Mouse (Mus musculus) MEL (cell line): ENCODE data around the gene H60b. TPM values are rescaled to one million over a fixed set of nuclear protein-coding genes. Genes with fewer than 3 reads are reported as not detected.
A peak's percentile ranks its signal among the peaks of the same experiment; 100 is the strongest.
"Not testable (repeated sequence)": the region's sequence is repeated elsewhere in the genome, so short reads cannot be mapped to it uniquely, and the experiment has no call there.

ENCODE experiments used
- DNase-seq: peaks from one replicate; pipeline ENCODE4 v3.0.0; 2011; ENCODE audit warnings: low read depth, low spot score
- H3K27ac ChIP-seq: 2 replicates; pipeline ENCODE4 v1.5.1; 2012; ENCODE audit warnings: low read depth, mild to moderate bottlenecking, control low read depth, low read length, moderate library complexity; ENCODE audit not compliant: control insufficient read depth
- H3K27me3 ChIP-seq, 2 experiments: fragments of 150-350 bp in 1 of 2; sonication (generic) in 1 of 2; 2 replicates each; pipeline ENCODE4 v1.6.1; 2012; ENCODE audit warnings: low read length in 2 of 2, mild to moderate bottlenecking in 2 of 2, improper control_type of control experiment in 1 of 2, moderate library complexity in 1 of 2; ENCODE audit not compliant: insufficient read depth in 2 of 2, control insufficient read depth in 1 of 2
- H3K36me3 ChIP-seq, 2 experiments: 2 replicates each; pipeline ENCODE4 v1.6.1; 2012 to 2014; ENCODE audit warnings: low read length in 2 of 2, improper control_type of control experiment in 1 of 2, inconsistent platforms in 1 of 2, mild to moderate bottlenecking in 1 of 2; ENCODE audit not compliant: insufficient read depth in 2 of 2, control insufficient read depth in 1 of 2
- H3K4me1 ChIP-seq, 2 experiments: fragments of 150-350 bp in 1 of 2; sonication (generic) in 1 of 2; 2 replicates each; pipeline ENCODE4 v1.6.1; 2012; ENCODE audit warnings: low read length in 2 of 2, improper control_type of control experiment in 1 of 2, mild to moderate bottlenecking in 1 of 2; ENCODE audit not compliant: insufficient read depth in 2 of 2, control insufficient read depth in 1 of 2
- H3K4me3 ChIP-seq, 2 experiments: fragments of 150-350 bp in 1 of 2; sonication (generic) in 1 of 2; 2 replicates each; pipeline ENCODE4 v1.5.1; 2012; ENCODE audit warnings: low read depth in 2 of 2, low read length in 2 of 2, mild to moderate bottlenecking in 2 of 2, moderate library complexity in 2 of 2, control low read depth in 1 of 2, improper control_type of control experiment in 1 of 2; ENCODE audit not compliant: control insufficient read depth in 1 of 2, insufficient read depth in 1 of 2
- H3K79me2 ChIP-seq: 2 replicates; pipeline ENCODE4 v1.6.1; 2012; ENCODE audit warnings: mild to moderate bottlenecking, low read length, moderate library complexity; ENCODE audit not compliant: control insufficient read depth, poor library complexity, insufficient read depth
- H3K9ac ChIP-seq: 2 replicates; pipeline ENCODE4 v1.6.1; 2012; ENCODE audit warnings: low read depth, mild to moderate bottlenecking, control low read depth, low read length, moderate library complexity; ENCODE audit not compliant: control insufficient read depth, poor library complexity, severe bottlenecking
- H3K9me3 ChIP-seq: fragments of 150-350 bp; sonication (generic); replicated peaks from 2 replicates; pipeline ENCODE4 v1.6.1; 2012; ENCODE audit warnings: mild to moderate bottlenecking, low read length, improper control_type of control experiment, moderate library complexity; ENCODE audit not compliant: insufficient read depth
- CTCF ChIP-seq, 3 experiments: IDR thresholded peaks in 2 of 3; conservative IDR thresholded peaks in 1 of 3; 2 replicates each; pipeline ENCODE4 v1.5.1; 2011 to 2012; ENCODE audit warnings: low read length in 3 of 3, low read depth in 2 of 3, mild to moderate bottlenecking in 2 of 3, improper control_type of control experiment in 1 of 3, inconsistent platforms in 1 of 3, mixed read lengths in 1 of 3, moderate library complexity in 1 of 3; ENCODE audit not compliant: control insufficient read depth in 1 of 3, insufficient read depth in 1 of 3, poor library complexity in 1 of 3, severe bottlenecking in 1 of 3
- NRF1 ChIP-seq: IDR thresholded peaks from 2 replicates; pipeline ENCODE4 v1.6.1; 2014; ENCODE audit warnings: low read depth, mild to moderate bottlenecking, inconsistent platforms, low read length, improper control_type of control experiment, moderate library complexity; ENCODE audit not compliant: poor library complexity, insufficient read depth, severe bottlenecking
- RAD21 ChIP-seq: IDR thresholded peaks from 2 replicates; pipeline ENCODE4 v1.6.1; 2011; ENCODE audit warnings: mild to moderate bottlenecking, low read depth, low read length, improper control_type of control experiment
- SMC3 ChIP-seq: IDR thresholded peaks from 2 replicates; pipeline ENCODE4 v1.6.1; 2011; ENCODE audit warnings: low read depth, low read length, improper control_type of control experiment
- polyA plus RNA-seq, 2 experiments: library from polyadenylated mRNA; stranded (reverse) in 1 of 2; unstranded in 1 of 2; fragments of >175 nt in 1 of 2; fragments of >200 nt in 1 of 2; gene quantifications; 2 replicates each; pipeline versions ENCODE4 v1.2.1 to v1.2.4; 2012; ENCODE audit warnings: low replicate concordance in 2 of 2, low read depth in 1 of 2; ENCODE audit not compliant: insufficient read length in 2 of 2, insufficient read depth in 1 of 2, missing spikeins in 1 of 2
- total RNA-seq: library from RNA; depleted of rRNA; stranded (reverse); fragments of 300-350 nt; gene quantifications from 2 replicates; pipeline ENCODE4 v1.2.3, GENCODE M21; 2012

Gene H60b
- total and polyA plus RNA-seq, 3 experiments = not detected

DNA sequence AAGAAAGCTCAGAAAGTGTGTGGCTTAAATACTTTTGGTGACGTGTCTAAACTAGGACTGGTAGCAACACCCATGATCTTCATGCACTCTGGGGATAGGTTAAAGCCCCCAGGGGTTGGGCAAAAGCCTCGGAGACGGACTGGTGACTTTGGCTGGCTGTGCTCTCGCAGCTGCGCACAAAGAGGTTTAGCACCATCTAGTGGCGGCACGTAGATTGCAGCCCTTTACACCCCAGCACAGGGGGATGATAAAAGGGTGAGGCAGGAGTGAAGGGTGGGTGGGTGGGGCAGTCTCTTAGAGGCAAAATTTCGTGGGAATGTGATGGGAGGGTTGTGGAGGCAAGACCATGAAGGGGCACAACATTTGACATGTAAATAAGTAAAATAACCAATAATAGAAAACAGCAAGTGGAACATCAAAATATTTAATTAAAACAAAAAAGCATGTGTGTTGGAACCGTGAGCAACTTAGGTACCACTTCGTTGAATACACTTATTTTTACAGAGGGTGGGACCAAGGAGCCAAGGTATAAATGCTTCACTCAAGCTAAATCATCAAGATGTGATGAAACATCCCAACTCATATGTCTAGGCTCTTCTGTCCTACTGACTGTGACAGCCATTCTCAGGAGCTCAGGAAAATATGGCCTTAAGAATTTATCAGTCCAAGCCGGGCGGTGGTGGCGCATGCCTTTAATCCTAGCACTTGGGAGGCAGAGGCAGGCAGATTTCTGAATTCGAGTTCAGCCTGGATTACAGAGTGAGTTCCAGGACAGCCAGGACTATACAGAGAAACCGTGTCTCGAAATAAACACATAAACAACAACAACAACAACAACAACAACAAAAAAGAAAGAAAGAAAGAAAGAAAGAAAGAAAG lies 5.6 kb downstream of the H60b start:
- TF ChIP-seq RAD21 (peak; percentile 11), SMC3 (peak; percentile 30; the same call in 1 of the 2 replicates), NRF1 (peak; percentile 45; the same call in 1 of the 2 replicates), CTCF (IDR thresholded peaks at IDR 0.05 in 2 of 3, conservative IDR thresholded peaks at IDR 0.05 in 1 of 3; ENCODE audit: control insufficient read depth in 1 of 3, insufficient read depth in 1 of 3, low read depth in 2 of 3, low read length in 3 of 3, poor library complexity in 1 of 3, severe bottlenecking in 1 of 3) (peak; percentile 27 to 42 (median 34); a peak in 5 of 6 replicates)
- not testable (repeated sequence) for DNase-seq, H3K27me3 ChIP-seq, H3K27ac ChIP-seq, H3K4me1 ChIP-seq, H3K4me3 ChIP-seq, H3K9ac ChIP-seq, H3K36me3 ChIP-seq, H3K79me2 ChIP-seq, H3K9me3 ChIP-seq

GRCm38 (mm10) chr10:22165328-22166003 lies 7.1 kb downstream of the H60b start:
- not testable (repeated sequence) for H3K4me3 ChIP-seq, DNase-seq, H3K79me2 ChIP-seq, H3K9me3 ChIP-seq, H3K9ac ChIP-seq, H3K36me3 ChIP-seq, H3K27me3 ChIP-seq, H3K4me1 ChIP-seq, H3K27ac ChIP-seq

DNA sequence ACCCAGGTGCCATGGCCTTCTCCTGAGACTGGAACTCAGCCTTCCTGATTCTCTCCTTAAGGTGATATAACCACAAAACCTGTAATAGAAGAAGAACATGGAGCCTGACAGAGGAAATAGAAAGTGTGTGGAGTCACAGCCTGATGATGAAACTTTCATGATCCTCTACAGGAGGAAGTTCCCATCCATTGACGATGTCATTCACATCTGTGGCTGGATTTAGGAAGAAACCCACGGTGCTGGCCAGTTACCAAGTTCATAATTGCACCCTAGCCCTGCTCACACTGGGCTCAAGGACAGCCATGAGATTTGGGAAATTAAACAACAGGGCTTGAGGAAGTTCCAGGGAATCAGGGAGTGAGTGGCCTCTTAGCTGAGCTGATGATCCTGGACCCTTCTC lies 7.6 kb downstream of the H60b start:
- not testable (repeated sequence) for H3K79me2 ChIP-seq, H3K36me3 ChIP-seq, H3K9me3 ChIP-seq, H3K27ac ChIP-seq, H3K4me1 ChIP-seq, H3K4me3 ChIP-seq, DNase-seq, H3K9ac ChIP-seq, H3K27me3 ChIP-seq

- H3K36me3 ChIP-seq, H3K9me3 ChIP-seq, H3K27me3 ChIP-seq, H3K9ac ChIP-seq, H3K27ac ChIP-seq, H3K4me1 ChIP-seq, DNase-seq, H3K79me2 ChIP-seq, H3K4me3 ChIP-seq: not testable (repeated sequence)
Measured at GRCm38 (mm10) chr10:22167061-22167460, 8.7 kb downstream of the H60b start.

DNA sequence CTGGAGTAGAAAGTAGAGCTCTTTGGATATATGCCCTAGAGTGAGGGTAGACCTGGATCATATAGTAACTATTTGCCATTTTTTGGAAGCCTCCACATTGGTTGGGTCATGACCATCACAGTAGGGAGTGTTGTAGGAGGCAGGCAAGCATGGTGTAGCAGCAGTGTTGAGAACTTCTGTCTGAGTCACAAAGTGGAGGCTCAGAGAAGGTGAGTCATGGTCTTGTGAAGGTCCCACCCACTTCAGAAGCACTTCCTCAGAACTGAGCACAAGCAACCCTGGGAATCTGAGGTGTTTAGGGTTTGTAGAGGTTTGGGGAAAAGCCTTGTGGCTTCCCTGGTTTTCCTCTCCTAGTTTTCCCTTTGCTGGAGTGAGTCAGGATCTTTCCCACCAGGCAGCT lies 10.7 kb downstream of the H60b start:
- DNase-seq, H3K79me2 ChIP-seq, H3K27ac ChIP-seq, H3K4me1 ChIP-seq, H3K4me3 ChIP-seq, H3K36me3 ChIP-seq, H3K27me3 ChIP-seq, H3K9ac ChIP-seq, H3K9me3 ChIP-seq: not testable (repeated sequence)

DNA sequence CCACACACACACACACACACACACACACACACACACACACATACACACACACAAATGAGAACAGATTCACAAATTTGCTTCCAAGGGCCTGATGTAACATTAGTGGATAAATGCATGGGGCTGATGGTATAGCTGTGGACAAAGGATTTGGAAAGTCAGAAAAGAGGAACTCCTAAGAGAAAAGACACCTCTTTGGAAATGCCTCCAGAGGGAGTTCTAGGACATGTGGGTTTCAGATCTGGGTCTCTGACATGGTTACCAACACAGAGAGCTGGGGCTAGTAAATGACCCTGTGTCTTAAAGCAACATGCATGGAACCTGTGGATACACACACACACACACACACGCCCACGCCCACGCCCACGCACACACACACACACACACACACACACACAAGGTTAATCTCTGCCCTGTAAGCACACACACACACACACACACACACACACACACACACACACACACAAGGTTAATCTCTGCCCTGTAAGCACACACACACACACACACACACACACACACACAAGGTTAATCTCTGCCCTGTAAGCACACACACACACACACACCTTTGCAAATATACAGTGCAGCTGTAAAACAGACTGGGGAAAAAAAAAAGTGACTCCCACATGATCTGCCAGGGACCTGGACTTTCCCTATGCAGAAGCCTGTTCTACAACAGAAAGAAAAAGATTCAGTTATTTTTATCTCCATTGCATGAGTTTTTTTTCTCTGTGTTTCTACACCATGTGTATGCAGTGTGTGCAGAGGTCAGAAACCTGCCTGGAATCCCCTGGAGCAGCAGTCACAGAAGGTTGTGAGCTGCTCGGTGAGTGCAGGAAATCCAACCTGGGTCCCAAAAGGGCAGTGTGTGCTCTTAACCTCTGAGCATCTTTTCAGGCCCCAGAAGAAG lies 14.3 kb downstream of the H60b start:
- not testable (repeated sequence) for H3K79me2 ChIP-seq, DNase-seq, H3K27me3 ChIP-seq, H3K4me3 ChIP-seq, H3K9me3 ChIP-seq, H3K27ac ChIP-seq, H3K4me1 ChIP-seq, H3K36me3 ChIP-seq, H3K9ac ChIP-seq
